Mouse (Mus musculus) lung, postnatal 4 days (tissue): ENCODE data around the gene Exd1.
A peak's percentile ranks its signal among the peaks of the same experiment; 100 is the strongest.
"Not testable (repeated sequence)": the region's sequence is repeated elsewhere in the genome, so short reads cannot be mapped to it uniquely, and the experiment has no call there.

Experiments used
- DNase-seq, 2 experiments: peaks; one replicate each; pipeline ENCODE4 v3.0.0; 2021

Exd1 gene

GRCm38 (mm10) chr2:119538802-119539201 lies 8.6 kb downstream of the Exd1 start:
- DNase-seq: peak in 1 of 2 experiments; percentile 15

DNA sequence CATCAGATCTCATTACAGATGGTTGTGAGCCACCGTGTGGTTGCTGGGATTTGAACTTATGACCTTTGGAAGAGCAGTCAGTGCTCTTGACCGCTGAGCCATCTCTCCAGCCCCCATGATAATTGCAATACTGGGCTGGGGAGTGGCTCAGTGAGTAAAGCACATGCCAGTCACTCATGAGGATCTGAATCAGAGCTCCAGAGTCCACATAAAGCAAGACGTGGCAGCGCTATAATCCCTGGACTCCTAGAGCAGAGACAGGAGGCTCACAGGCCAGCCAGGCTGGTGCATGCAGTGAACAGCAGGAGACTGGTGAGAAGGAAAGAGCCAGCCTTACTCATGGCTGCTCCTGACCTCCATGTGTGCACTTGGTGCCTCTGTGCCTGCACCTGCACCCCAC lies 22.0 kb downstream of the Exd1 start:
- no peak for DNase-seq

GRCm38 (mm10) chr2:119523836-119524235 lies 23.6 kb downstream of the Exd1 start:
- no peak for DNase-seq

DNA sequence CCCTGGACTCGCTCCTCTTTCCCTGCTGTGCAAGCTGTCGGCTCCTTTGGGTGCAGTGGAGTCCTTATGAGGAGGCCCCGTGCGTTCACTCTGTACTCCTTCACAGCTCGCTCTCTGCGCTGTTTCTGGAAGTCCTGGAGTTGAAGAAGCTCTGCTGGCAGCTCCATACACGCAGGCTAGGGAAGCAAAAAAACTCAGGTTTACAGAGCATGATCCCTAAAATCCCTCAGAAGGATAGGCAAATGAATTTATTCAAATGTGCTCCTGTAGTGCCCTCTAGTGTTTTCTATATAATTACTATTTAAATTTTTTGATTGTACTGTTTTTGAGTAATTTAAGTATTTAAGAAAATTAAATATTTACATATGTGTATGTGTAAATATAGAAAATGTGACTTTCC lies 26.9 kb downstream of the Exd1 start:
- DNase-seq: no peak

GRCm38 (mm10) chr2:119516811-119517210 lies 30.6 kb downstream of the Exd1 start:
- no peak for DNase-seq

DNA sequence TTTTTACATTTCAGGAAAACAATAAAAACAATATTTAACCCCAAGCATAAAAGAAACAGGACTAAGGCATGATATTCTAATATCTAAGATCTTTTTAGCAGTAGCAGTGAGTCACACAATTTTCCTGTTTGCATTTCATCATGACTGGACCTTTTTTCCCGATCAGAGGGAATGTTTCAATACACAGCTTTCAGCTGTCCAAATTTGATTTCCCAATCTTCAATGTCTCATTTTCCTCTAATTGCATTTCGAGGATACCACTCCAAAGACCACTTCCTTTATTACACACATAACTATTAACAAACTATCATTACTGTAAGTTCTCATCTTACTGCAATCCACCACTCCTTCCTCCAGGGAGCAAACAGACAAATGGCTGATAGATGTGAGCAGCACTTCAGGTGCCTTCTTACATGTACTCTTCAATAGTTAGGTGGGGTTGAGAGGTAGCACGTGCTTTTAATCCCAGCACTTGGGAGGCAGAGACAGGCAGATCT lies 33.4 kb downstream of the Exd1 start:
- DNase-seq: no peak

- no peak for DNase-seq
These were observed 35.1 kb downstream of the Exd1 start for GRCm38 (mm10) chr2:119512292-119512691.

- DNase-seq: no peak
These were observed 36.6 kb downstream of the Exd1 start for GRCm38 (mm10) chr2:119510856-119511255.

DNA sequence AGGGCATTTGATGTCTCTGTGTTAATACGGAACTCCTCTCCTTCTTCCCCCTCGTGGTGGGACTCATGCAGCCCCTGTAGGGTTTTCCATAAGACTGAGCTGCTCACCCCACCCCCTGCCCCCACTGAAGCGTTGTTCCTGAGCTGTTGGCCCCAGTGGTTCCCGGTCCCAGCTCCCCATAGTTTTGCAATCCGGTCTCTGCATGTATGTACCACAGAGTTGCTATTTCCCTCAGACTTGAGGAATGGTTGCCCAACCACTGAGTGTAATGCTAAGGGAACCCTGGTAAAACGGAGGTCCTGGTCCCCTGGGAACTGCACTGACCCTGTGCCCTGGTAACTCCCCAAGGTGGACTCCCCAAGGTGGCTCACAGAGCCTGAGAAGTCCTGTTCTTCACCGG lies 38.9 kb downstream of the Exd1 start:
- not testable (repeated sequence) for DNase-seq

DNA sequence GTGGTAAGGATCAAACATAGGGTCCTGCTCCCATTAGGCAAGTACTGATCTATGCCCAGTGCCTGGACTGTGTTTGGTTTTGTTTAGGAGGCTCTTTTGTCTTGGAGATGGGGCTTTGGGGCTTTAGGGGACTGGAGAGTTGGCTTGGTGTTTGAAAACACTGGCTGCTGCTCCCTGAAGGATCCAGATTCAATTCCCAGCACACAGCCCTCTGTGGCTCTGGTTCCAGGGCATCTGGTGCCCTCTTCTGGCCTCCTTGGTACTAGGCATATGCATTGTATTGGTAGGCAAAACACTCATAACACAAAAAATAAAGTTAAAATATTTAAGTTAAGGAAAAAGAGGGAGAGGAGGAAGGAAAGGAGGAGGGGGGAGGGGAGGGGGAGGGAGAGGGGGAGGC lies 40.3 kb downstream of the Exd1 start:
- DNase-seq: no peak

DNA sequence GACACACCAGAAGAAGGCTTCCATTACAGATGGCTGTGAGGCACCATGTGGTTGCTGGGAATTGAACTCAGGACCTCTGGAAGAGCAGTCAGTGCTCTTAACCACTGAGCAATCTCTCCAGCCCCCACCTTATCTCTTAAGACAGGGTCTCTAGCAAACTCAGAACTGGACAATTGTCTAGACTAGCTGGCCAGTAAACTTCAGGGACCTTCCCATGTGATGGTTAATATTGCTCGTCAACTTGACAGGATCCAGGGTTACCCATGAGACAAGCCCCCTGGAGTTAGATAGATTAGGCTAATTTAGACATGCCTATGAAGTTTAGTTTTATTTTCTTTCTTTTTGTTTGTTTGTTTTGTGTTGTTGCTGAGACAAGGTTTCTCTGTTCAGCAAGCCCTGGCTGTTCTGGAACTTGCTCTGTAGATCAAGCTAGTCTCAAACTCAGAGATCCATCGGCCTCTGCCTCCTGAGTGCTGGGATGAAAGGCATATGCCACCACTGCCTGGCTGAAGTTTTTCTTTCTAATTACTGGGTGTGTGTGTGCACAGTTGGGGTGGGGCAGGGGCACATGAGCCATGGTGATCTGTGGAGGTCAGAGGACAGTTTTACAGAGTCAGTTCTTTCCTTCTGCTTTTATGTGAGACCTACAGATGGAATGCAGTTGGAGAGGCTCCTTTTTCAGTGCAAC lies 46.3 kb downstream of the Exd1 start:
- DNase-seq: no peak

- DNase-seq: no peak
These were observed 48.6 kb downstream of the Exd1 start for GRCm38 (mm10) chr2:119498859-119499258.

DNA sequence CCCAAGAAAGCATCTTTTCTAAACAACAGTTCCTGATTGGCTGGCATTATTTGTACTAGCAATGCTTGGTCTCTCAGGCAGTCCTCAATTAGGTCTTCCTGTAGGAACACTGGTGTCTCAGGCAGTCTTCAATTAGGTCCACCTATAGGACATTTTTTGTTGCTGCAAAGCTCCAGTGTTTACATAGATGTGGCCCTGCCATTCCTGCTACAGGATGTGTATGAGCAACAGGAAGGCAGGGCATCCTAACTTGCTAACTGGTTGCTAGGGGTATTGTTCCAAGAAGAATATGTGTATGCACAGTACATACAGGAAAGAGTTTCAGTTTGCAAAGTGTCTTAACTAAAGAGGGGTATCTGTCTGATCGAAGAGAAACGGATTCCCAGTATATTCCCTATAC lies 51.3 kb downstream of the Exd1 start:
- peak; percentile 6 to 24 for DNase-seq

GRCm38 (mm10) chr2:119491953-119492352 lies 55.5 kb downstream of the Exd1 start:
- DNase-seq: peak; percentile 19 to 26

GRCm38 (mm10) chr2:119486488-119486887 lies 60.9 kb downstream of the Exd1 start:
- no peak for DNase-seq

GRCm38 (mm10) chr2:119482307-119482706 lies 65.1 kb downstream of the Exd1 start:
- DNase-seq: no peak

DNA sequence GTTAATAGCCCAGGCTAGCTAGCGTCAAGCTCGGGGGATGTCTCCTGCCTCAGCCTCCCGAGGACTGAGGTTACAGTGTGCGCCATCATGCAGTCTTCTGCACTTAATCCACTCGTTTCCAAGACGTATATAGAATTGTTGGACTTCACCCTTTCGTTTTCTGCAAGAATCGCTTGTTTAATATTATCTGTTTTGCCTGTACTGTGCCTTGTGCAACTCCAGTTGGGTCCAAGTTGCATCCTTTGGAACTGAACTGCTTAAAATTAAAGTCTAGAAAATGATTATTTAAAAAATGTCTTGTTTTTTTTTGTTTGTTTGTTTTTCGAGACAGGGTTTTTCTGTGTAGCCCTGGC lies 69.1 kb downstream of the Exd1 start:
- no peak for DNase-seq

DNA sequence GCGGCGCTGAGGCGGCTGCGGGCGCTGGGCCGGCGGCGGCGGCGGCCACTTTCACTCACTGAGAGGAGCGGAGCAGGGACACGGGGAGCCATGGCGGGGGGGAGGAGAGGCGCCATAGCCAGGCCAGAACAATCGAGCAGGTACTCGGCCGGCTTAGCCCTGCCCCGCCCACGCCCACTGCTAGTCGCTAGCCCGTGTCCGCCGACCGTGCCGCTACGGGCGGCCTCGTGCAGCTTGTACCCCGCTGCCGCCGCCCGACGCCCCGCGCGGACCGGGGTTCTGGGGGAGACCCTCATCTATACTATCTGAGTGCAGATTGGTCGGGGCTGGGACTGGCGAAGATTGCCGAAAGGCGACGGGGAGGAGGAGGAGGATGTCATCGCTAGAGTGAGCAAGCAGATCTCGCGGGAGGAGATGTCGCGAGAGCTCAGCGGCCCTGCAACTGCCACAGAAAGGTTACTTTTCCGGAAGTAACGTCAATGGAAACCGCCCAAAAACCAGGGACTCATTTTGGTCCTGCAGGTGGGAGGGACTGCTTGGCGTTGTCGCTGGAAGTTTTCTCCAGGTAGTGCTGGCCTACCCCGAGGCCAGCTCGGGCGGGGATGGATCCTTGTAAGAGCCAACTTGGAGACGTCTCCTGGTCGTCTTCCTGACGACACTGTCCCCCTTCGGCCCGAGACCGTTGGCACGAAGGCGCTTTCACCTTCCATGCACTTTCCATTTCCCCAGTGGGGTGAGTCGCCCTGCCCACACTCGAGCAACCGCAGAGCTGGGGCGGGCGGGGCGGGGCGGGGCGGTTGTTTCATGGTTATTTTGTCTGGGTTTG lies 69.6 kb downstream of the Exd1 start, which contains the start of gene Ino80:
Gene Ino80, minus strand, starts transcription at position 117 of the 826 bp plus-strand sequence.
- DNase-seq: peak; percentile 99

DNA sequence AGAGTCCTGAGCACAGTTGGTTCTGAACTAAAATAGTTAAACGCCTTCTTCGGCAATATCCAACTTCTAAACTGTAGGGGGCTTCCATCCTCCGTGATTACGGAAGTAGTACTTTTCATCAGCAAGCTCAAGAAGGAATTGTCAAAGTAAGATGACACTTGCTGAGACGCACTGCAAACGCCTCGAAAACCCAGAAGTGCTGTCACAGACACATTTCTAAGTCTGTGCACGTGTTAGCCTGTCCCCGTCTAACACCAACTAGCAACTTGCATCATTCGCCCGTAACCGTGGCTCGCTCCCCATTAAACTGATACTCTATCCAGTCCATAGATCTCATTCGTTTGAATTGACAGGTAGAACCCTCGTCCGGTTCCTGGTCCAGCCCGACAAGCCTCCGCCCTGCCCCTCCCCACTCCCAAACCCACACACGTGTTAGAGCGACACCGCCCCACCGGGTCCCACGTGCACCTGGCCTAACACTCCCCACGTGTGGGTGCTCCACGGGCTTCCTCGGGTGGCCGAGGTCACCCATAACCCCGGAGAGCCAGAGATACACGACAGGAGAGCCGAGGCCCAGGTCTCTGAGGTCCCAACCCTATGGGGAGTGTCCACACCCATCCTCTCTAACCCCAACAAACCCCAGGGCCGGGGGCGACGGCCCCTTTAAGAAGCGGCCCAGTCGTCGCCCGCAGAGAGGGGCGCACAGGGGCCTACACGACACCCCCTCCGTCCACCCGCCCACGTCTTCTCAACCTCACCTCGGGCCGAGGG lies 70.6 kb downstream of the Exd1 start:
- DNase-seq: peak; percentile 75 to 76

DNA sequence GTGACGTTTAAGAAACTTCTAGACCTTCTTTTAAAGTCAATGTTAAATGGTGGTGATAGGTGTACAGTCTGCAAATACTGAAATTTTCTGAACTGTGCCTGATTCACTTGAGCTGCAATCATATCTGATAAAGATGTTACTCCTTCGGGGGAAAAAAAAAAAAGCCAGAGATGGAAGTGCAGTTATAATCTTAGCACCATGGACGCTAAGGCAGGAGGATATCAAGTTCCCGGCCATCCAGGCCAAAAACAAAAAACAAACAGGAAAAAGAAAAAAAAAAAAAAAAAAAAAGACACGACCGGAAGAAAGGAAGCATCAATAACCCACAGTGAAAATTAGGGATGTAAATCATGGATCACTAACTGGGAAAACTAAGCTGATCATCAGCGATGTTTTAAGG lies 71.3 kb downstream of the Exd1 start:
- no peak for DNase-seq
